Mouse (Mus musculus) embryonic facial prominence, embryonic 15.5 days (tissue): ENCODE results near the gene Phf13. TPM values are rescaled to one million over a fixed set of nuclear protein-coding genes. Genes with fewer than 3 reads are reported as not detected.
A peak's percentile ranks its signal among the peaks of the same experiment; 100 is the strongest.

Experiments
- ATAC-seq: fragments of 200-750 bp; cut with Nextera tagmentation; 2 replicates; pipeline ENCODE4 v1.8.0; 2017; ENCODE audit warnings: low read depth, moderate TSS enrichment; ENCODE audit not compliant: insufficient number of reproducible peaks, low FRiP score, low TSS enrichment
- H3K27ac ChIP-seq: fragments of 300-500 bp; sonication (generic); replicated peaks from 2 replicates; pipeline ENCODE4 v1.5.1; 2015; ENCODE audit warnings: mild to moderate bottlenecking, inconsistent platforms
- H3K27me3 ChIP-seq: fragments of 300-500 bp; sonication (generic); 2 replicates; pipeline ENCODE4 v1.6.1; 2015; ENCODE audit warnings: inconsistent platforms
- H3K36me3 ChIP-seq: fragments of 300-500 bp; sonication (generic); 2 replicates; pipeline ENCODE4 v1.6.1; 2015; ENCODE audit warnings: mild to moderate bottlenecking, inconsistent platforms
- H3K4me1 ChIP-seq: fragments of 300-500 bp; sonication (generic); 2 replicates; pipeline ENCODE4 v1.6.1; 2015; ENCODE audit warnings: inconsistent platforms
- H3K4me2 ChIP-seq: fragments of 300-500 bp; sonication (generic); replicated peaks from 2 replicates; pipeline ENCODE4 v1.6.1; 2015; ENCODE audit warnings: mild to moderate bottlenecking, inconsistent platforms
- H3K4me3 ChIP-seq: fragments of 300-500 bp; sonication (generic); replicated peaks from 2 replicates; pipeline ENCODE4 v1.5.1; 2015; ENCODE audit warnings: mild to moderate bottlenecking, inconsistent platforms
- H3K9ac ChIP-seq: fragments of 300-500 bp; sonication (generic); 2 replicates; pipeline ENCODE4 v1.6.1; 2015; ENCODE audit warnings: inconsistent platforms
- H3K9me3 ChIP-seq: fragments of 300-500 bp; sonication (generic); replicated peaks from 2 replicates; pipeline ENCODE4 v1.6.1; 2016; ENCODE audit warnings: inconsistent platforms
- WGBS: fragments of 180-500 bp; shearing (Covaris S2); methylation state at CpG from one replicate; pipeline ENCODE4 v1.1.7; 2015; 5-methylcytosine and 5-hydroxymethylcytosine counted together
- polyA plus RNA-seq: library from polyadenylated mRNA; unstranded; fragments of >200 nt; fragmentation: Nextera tagmentation; extraction: Ambion mirVana; gene quantifications from 2 replicates; pipeline ENCODE4 v1.2.1, GENCODE M21; 2015

Gene Phf13
- polyA plus RNA-seq, 1 experiment from 2014 or later = 34.6 TPM

DNA sequence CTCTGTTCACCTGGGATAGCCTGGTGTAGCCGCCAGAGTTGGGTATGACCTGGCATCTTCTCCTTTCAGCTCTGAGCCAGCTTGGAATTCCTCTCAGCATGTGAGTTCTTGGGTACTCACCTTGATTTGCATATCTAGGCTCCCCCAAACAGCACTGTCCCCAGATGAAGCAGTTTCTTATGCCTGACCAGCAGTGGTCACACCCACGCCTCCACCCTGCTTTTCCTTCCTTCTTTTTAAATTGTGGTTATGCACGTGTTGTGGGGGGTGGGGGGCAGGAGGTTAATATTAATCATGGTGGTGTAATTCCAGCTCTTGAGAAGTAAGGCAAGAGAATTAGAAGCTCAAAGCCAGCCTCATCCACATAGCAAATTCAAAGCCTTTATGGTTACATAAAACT is 33.2 kb downstream of the Phf13 start:
- Histone ChIP-seq H3K36me3 (peaks cover 64% of the 10 kb centered on the region), H3K27me3 (no peaks in the 10 kb centered on the region), H3K9ac (no peak overlapping the region), H3K27ac (no peak overlapping the region), H3K4me1 (peaks cover 4% of the 10 kb centered on the region; the same call in 1 of the 2 replicates), H3K4me3 (no peak overlapping the region), H3K9me3 (no peaks in the 10 kb centered on the region), H3K4me2 (no peak overlapping the region)
- ATAC-seq = no peak
- 89% methylated on average over 3 of the region's 3 CpGs for WGBS

- Histone ChIP-seq H3K9ac (no peak overlapping the region), H3K27ac (no peak overlapping the region), H3K4me2 (no peak overlapping the region), H3K27me3 (no peaks in the 10 kb centered on the region), H3K36me3 (peaks cover 77% of the 10 kb centered on the region), H3K9me3 (no peaks in the 10 kb centered on the region), H3K4me1 (peaks cover 4% of the 10 kb centered on the region; the same call in 1 of the 2 replicates), H3K4me3 (no peak overlapping the region)
- 61% methylated on average over 3 of the region's 3 CpGs for WGBS
- 0 out of 2 replicates have a peak, but pooled peaks have one; percentile 40 for ATAC-seq
Measured at GRCm38 (mm10) chr4:151960513-151960854, 35.6 kb downstream of the Phf13 start.

DNA sequence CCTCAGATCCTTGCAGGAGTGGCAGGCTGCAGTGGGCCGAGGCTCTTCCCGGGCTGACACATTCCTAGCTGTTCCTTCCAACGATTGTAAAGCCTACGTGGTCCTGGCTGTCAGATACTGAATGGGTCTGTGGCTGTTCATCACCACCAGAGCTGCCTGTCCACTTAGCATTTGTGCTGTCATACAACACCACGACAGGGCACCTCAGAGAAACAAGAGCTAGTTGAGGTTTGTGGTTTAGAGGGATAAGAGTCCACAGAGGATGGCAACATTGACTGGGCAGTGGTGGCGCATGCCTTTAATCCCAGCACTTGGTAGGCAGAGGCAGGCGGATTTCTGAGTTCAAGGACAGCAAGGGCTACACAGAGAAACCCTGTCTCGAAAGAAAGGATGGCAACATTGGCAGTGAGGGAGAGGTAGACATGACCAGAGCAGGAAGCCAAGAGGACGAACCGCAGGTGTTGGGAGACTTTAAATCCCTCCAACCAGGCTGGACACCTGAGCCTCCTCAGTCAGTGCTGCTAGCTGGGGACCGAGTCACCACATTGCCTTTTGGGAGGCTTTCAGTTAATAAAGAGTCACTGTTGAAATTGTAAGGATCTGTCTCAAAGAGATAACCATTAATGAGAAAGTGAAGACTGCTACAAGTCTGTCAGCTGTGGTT is 36.1 kb downstream of the Phf13 start:
- Histone ChIP-seq H3K9ac (no peak overlapping the region), H3K27ac (no peak overlapping the region), H3K36me3 (peaks cover 79% of the 10 kb centered on the region), H3K27me3 (no peaks in the 10 kb centered on the region), H3K4me1 (peaks cover 4% of the 10 kb centered on the region; the same call in 1 of the 2 replicates), H3K4me2 (no peak overlapping the region), H3K4me3 (no peak overlapping the region), H3K9me3 (no peaks in the 10 kb centered on the region)
- ATAC-seq = no peak
- 83% methylated on average over 11 of the region's 11 CpGs for WGBS

DNA sequence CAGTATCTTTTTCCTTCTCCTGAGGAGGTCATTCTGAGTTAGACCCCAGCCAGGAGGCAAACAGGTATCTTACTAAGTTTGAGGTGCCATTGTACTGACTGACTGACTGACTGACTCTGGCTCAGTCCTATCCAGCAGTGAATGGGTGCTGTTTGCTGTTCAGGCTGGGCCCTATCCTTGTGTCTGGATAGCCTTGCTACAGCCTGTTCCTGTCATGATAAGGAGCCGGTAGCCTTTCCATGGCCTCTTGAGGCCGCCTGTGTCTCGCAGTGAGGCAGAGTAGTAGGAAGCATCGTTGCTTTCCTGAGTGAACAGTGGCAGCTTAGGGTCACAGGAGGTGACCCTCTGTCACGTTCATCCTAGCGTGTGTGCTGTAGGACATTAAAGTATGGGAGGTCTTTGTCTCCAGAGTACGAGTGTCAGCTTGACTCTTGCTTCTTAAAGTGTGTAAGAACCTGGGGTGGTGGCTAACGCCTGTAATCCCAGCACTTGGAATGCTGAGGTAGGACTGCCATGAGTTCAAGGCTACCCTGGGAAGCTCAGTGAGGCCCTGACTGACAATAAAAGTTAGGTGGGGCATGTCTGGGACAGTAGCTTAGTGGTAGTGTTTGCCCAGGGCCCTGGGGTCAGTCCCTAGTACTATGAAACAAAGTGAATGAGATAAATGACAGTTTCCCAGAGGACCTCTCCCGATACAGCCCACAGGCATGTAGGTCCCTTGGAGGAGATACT is 38.3 kb downstream of the Phf13 start:
- H3K36me3 ChIP-seq = peaks cover 83% of the 10 kb centered on the region
- no peak for ATAC-seq
- peaks cover 4% of the 10 kb centered on the region; the same call in 1 of the 2 replicates for H3K4me1 ChIP-seq
- no peaks in the 10 kb centered on the region for H3K9me3 ChIP-seq
- WGBS = 89% methylated on average over 9 of the region's 9 CpGs
- no peak overlapping the region for H3K4me3 ChIP-seq
- H3K27ac ChIP-seq = no peak overlapping the region
- no peaks in the 10 kb centered on the region for H3K27me3 ChIP-seq
- no peak overlapping the region for H3K4me2 ChIP-seq
- no peak overlapping the region for H3K9ac ChIP-seq

GRCm38 (mm10) chr4:151955791-151956190 is 40.3 kb downstream of the Phf13 start:
- H3K4me1 ChIP-seq = peaks cover 4% of the 10 kb centered on the region; the same call in 1 of the 2 replicates
- H3K4me3 ChIP-seq = no peak overlapping the region
- H3K36me3 ChIP-seq = peaks cover 88% of the 10 kb centered on the region
- H3K27me3 ChIP-seq = no peaks in the 10 kb centered on the region
- H3K27ac ChIP-seq = no peak overlapping the region
- H3K4me2 ChIP-seq = no peak overlapping the region
- no peaks in the 10 kb centered on the region for H3K9me3 ChIP-seq
- 92% methylated on average over 1 of the region's 1 CpGs for WGBS
- no peak overlapping the region for H3K9ac ChIP-seq
- no peak for ATAC-seq

DNA sequence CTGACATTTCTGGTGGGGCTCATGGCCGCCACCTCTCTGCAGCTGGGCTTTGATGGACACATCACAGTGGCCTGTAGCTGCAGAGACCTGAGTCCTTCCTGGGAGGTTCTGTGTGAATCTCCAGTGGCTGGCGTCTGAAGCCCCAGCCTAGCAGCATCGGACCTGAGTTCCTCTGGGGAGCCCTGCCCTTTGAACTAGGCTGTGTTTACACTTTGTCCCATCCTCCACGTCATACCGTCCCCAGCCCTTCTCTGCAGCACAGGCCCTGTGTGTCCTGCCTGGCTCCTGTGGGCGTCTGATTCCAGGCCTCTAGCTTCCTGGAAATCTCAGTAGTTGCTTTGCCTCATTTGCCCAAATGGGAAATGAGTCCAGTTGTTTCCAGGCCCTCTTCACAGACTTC is 42.8 kb downstream of the Phf13 start:
- Histone ChIP-seq H3K9ac (no peak overlapping the region), H3K4me3 (no peak overlapping the region), H3K27me3 (no peaks in the 10 kb centered on the region), H3K4me2 (no peak overlapping the region), H3K9me3 (no peaks in the 10 kb centered on the region), H3K4me1 (no peaks in the 10 kb centered on the region), H3K27ac (no peak overlapping the region), H3K36me3 (peaks cover 70% of the 10 kb centered on the region)
- WGBS = 81% methylated on average over 6 of the region's 6 CpGs
- no peak for ATAC-seq

- Histone ChIP-seq H3K4me2 (no peak overlapping the region), H3K4me3 (no peak overlapping the region), H3K27ac (no peak overlapping the region), H3K9ac (no peak overlapping the region), H3K4me1 (no peaks in the 10 kb centered on the region), H3K36me3 (peaks cover 30% of the 10 kb centered on the region), H3K9me3 (no peaks in the 10 kb centered on the region), H3K27me3 (no peaks in the 10 kb centered on the region)
- WGBS = 90% methylated on average over 14 of the region's 14 CpGs
- no peak for ATAC-seq
Measured at GRCm38 (mm10) chr4:151948497-151949471, 47.3 kb downstream of the Phf13 start.

DNA sequence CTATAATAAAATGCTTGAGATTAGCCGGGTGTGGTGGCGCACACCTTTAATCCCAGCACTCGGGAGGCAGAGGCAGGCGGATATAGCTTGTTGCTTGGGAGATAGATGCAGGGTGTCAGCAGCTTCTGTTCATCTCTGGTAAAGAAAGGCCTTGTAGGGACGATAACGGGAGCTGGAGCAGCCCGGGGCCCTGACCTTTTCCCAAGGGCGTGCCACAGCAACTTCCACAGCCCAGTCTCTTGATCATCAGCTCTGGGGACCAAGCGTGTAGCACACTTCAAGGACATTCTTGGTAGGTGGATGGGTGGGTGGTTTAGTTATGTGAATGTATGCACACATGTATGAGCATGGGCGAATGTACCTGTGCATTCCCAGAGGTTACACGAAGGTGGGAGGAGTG is 49.8 kb downstream of the Phf13 start:
- no peaks in the 10 kb centered on the region for H3K4me1 ChIP-seq
- H3K9me3 ChIP-seq = no peaks in the 10 kb centered on the region
- H3K9ac ChIP-seq = no peak overlapping the region
- H3K27me3 ChIP-seq = no peaks in the 10 kb centered on the region
- 90% methylated on average over 11 of the region's 11 CpGs for WGBS
- ATAC-seq = no peak
- H3K4me3 ChIP-seq = no peak overlapping the region
- H3K36me3 ChIP-seq = peaks cover 5% of the 10 kb centered on the region; the same call in 1 of the 2 replicates
- H3K4me2 ChIP-seq = no peak overlapping the region
- H3K27ac ChIP-seq = no peak overlapping the region

Other genes starting within 250 kb of the Phf13 start
- 76.7 and 77.1 TPM in 2 replicates for gene Camta1, start 134.4 kb downstream of the Phf13 start, polyA plus RNA-seq
- gene Dnajc11, start 62.6 kb downstream of the Phf13 start, polyA plus RNA-seq = 57.8 and 61.5 TPM in 2 replicates
- 53.8 and 60.4 TPM in 2 replicates for gene Thap3, start 7.3 kb downstream of the Phf13 start, polyA plus RNA-seq
- gene Klhl21, start 12.5 kb upstream of the Phf13 start, polyA plus RNA-seq = 18.8 TPM in 2 replicates
- gene Zbtb48, start 31.4 kb upstream of the Phf13 start, polyA plus RNA-seq = 20.6 TPM in 2 replicates
- gene Tas1r1, start 42.3 kb upstream of the Phf13 start, polyA plus RNA-seq = 1.2 TPM in 2 replicates
- gene Nol9, start 43.1 kb upstream of the Phf13 start, polyA plus RNA-seq = 31.0 and 32.4 TPM in 2 replicates
- gene Plekhg5, start 76.2 kb upstream of the Phf13 start, polyA plus RNA-seq = 20.8 and 21.3 TPM in 2 replicates
- 1.5 and 2.0 TPM in 2 replicates for gene Tnfrsf25, start 119.7 kb upstream of the Phf13 start, polyA plus RNA-seq
- 7.5 TPM in 2 replicates for gene Espn, start 156.1 kb upstream of the Phf13 start, polyA plus RNA-seq
- gene Hes2, start 162.6 kb upstream of the Phf13 start, polyA plus RNA-seq = 1.6 and 1.9 TPM in 2 replicates
- 65.5 and 77.0 TPM in 2 replicates for gene Acot7, start 181.9 kb upstream of the Phf13 start, polyA plus RNA-seq